In the genomic region with DNA sequence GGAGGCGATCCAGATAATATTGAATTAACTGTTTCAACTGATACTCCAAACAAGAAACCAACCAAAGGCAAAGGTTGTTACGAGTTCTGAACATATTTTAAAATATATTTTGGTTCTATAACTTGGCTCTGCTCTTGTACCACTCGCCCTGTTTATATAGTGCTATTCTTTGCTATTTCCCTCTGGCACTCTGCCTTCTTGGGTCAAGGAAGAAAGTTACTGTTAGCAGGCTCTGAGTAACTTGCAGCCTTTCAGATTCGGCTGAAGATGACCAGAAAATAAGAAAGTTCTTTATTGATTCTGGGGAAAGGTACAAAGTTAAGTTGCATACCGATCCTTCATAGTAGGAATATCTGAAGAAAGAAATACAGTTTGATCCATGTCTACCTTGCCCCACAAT, we compare ENCODE assay signal across 8 mouse cellular contexts. TPM values are rescaled to one million over a fixed set of nuclear protein-coding genes. Genes with fewer than 3 reads are reported as not detected.
DNase-seq lines count a peak whose midpoint lies in the region; ATAC-seq and TF ChIP-seq lines count a peak whose summit lies in the region.

No protein-coding gene starts in this region.

- no peak for TF ChIP-seq CTCF in gastrocnemius, adult 2 months (IDR thresholded peaks at IDR 0.05)
- no peak for TF ChIP-seq CTCF in C2C12 (IDR thresholded peaks at IDR 0.05; ENCODE audit: control insufficient read depth, insufficient read depth, insufficient read length)

- peaks cover 13% of the 10 kb centered on the region for H3K4me1 ChIP-seq in forebrain, embryonic 16.5 days (replicated peaks; ENCODE audit: control insufficient read depth, insufficient read depth, low read length)
- H3K4me1 ChIP-seq in liver, embryonic 15.5 days (replicated peaks), result peaks cover 23% of the 10 kb centered on the region

- H3K79me2 ChIP-seq in C2C12 (ENCODE audit: control insufficient read depth, insufficient read depth), result peaks cover 61% of the 10 kb centered on the region

- ATAC-seq in forebrain, embryonic 16.5 days, result no peak
- no peak for ATAC-seq in liver, embryonic 15.5 days (ENCODE audit: insufficient read depth)

- peaks cover 52% of the 10 kb centered on the region for H3K79me3 ChIP-seq in C2C12 (ENCODE audit: low read depth)

- H3K9ac ChIP-seq in forebrain, embryonic 16.5 days (replicated peaks; ENCODE audit: low read depth, low read length), result no peak overlapping the region
- peak overlapping the region; percentile 9 for H3K9ac ChIP-seq in liver, embryonic 15.5 days

- H3K27me3 ChIP-seq in C2C12 (ENCODE audit: control insufficient read depth, insufficient read depth, insufficient read length), result no peaks in the 10 kb centered on the region
- no peaks in the 10 kb centered on the region for H3K27me3 ChIP-seq in forebrain, embryonic 16.5 days (replicated peaks; ENCODE audit: control insufficient read depth, insufficient read depth, low read length)
- H3K27me3 ChIP-seq in liver, embryonic 15.5 days, result no peaks in the 10 kb centered on the region

- DNase-seq in gastrocnemius, adult 2 months, result no peak
- DNase-seq in gastrocnemius, postnatal 36 days, result no peak
- DNase-seq in cerebellum, postnatal 25 days, result no peak
- DNase-seq in gastrocnemius, postnatal 14 days, result no peak
- no peak for DNase-seq in kidney, adult 18-20 months

- peak overlapping the region; percentile 88 for H3K4me3 ChIP-seq in gastrocnemius, adult 2 months
- peak overlapping the region; percentile 57 for H3K4me3 ChIP-seq in C2C12 (ENCODE audit: insufficient read depth, poor library complexity, severe bottlenecking)
- peak overlapping the region; percentile 22 for H3K4me3 ChIP-seq in forebrain, embryonic 16.5 days (replicated peaks; ENCODE audit: low read length)
- peak overlapping the region; percentile 84 for H3K4me3 ChIP-seq in liver, embryonic 15.5 days (replicated peaks)

- intact Hi-C loops in gastrocnemius, adult 2 months (cut with DNase I), result loop anchor here (2.0 kb wide), 1 partner anchor 39 kb away; no protein-coding TSS in a partner anchor
- intact Hi-C loops in gastrocnemius, postnatal 36 days (cut with DNase I), result loop anchor here (2.0 kb wide), 1 partner anchor 41 kb away; a partner anchor contains a TSS
- intact Hi-C loops in gastrocnemius, postnatal 14 days (cut with DNase I; ENCODE audit: low total_unique reads), result no loop called here

- H3K27ac ChIP-seq in gastrocnemius, adult 2 months, result peak overlapping the region; percentile 96
- no peak overlapping the region for H3K27ac ChIP-seq in forebrain, embryonic 16.5 days (ENCODE audit: low read length)
- H3K27ac ChIP-seq in liver, embryonic 15.5 days (replicated peaks), result no peak overlapping the region

- peaks cover 15% of the 10 kb centered on the region for H3K36me3 ChIP-seq in C2C12 (ENCODE audit: control insufficient read depth, insufficient read depth)
- H3K36me3 ChIP-seq in forebrain, embryonic 16.5 days (ENCODE audit: control insufficient read depth, insufficient read depth), result no peaks in the 10 kb centered on the region; the same call in 1 of the 2 replicates
- peaks cover 7% of the 10 kb centered on the region; the same call in 1 of the 2 replicates for H3K36me3 ChIP-seq in liver, embryonic 15.5 days (replicated peaks)

- no peaks in the 10 kb centered on the region for H3K9me3 ChIP-seq in forebrain, embryonic 16.5 days (ENCODE audit: control insufficient read depth, low read length)
- no peaks in the 10 kb centered on the region for H3K9me3 ChIP-seq in liver, embryonic 15.5 days (replicated peaks)

- WGBS in forebrain, embryonic 16.5 days, result 52% methylated on average over 5 of the region's 5 CpGs
- 41% methylated on average over 5 of the region's 5 CpGs for WGBS in liver, embryonic 15.5 days (ENCODE audit: insufficient replicate concordance)

- peak overlapping the region; percentile 61 for H3K4me2 ChIP-seq in forebrain, embryonic 16.5 days (ENCODE audit: low read length)
- peak overlapping the region; percentile 91 for H3K4me2 ChIP-seq in liver, embryonic 15.5 days

- no peak overlapping the region for H3ac ChIP-seq in C2C12 (ENCODE audit: control insufficient read depth, insufficient read length, low read depth)

TF ChIP-seq in C2C12, 6 proteins besides CTCF, POLR2A, EP300 and RAD21:
- TF ChIP-seq MAX (IDR thresholded peaks at IDR 0.05), result no peak
- TF ChIP-seq USF1 (IDR thresholded peaks at IDR 0.05; ENCODE audit: low read depth), result no peak
- no peak for TF ChIP-seq FOSL1 (IDR thresholded peaks at IDR 0.05; ENCODE audit: insufficient read depth, low read length, poor library complexity, severe bottlenecking)
- no peak for TF ChIP-seq MYOD1 (IDR thresholded peaks at IDR 0.05; ENCODE audit: control insufficient read depth, insufficient read length, low read depth)
- TF ChIP-seq MYOG (IDR thresholded peaks at IDR 0.05; ENCODE audit: control insufficient read depth, extremely low read depth, insufficient read length), result no peak
- TF ChIP-seq CEBPB (IDR thresholded peaks at IDR 0.05; ENCODE audit: low read depth), result no peak

RNA-seq across cellular contexts. Expression of a gene that starts 1.4 kb away (rescaled TPM):
- total RNA-seq in gastrocnemius, adult 2 months (2021), result 10 to 100 TPM; 16.9 to 20.9 TPM
- 10 to 100 TPM; 14.0 to 15.7 TPM for total RNA-seq in gastrocnemius, postnatal 36 days (2021)
- 11.3 TPM for polyA plus RNA-seq in C2C12 (2012; fragmentation: generic; extraction: Trizol)
- polyA plus RNA-seq in forebrain, embryonic 16.5 days (2015; fragmentation: Nextera tagmentation; extraction: Ambion mirVana), result 68.5 and 73.6 TPM in 2 replicates
- 14.8 and 15.6 TPM in 2 replicates for polyA plus RNA-seq in liver, embryonic 15.5 days (2015; fragmentation: Nextera tagmentation; extraction: Ambion mirVana)
- total RNA-seq in gastrocnemius, postnatal 14 days (2021), result 10 to 100 TPM; 15.8 to 16.6 TPM

RNA-seq across cellular contexts. Expression of a gene that starts 40.5 kb away (rescaled TPM):
- total RNA-seq in gastrocnemius, adult 2 months (2021), result 10 to 100 TPM; 13.3 to 14.0 TPM
- total RNA-seq in gastrocnemius, postnatal 36 days (2021), result 10 to 100 TPM; 12.2 to 12.7 TPM
- polyA plus RNA-seq in C2C12 (2012; fragmentation: generic; extraction: Trizol), result 10.4 TPM
- polyA plus RNA-seq in forebrain, embryonic 16.5 days (2015; fragmentation: Nextera tagmentation; extraction: Ambion mirVana), result 37.3 and 39.4 TPM in 2 replicates
- 8.0 and 9.7 TPM in 2 replicates for polyA plus RNA-seq in liver, embryonic 15.5 days (2015; fragmentation: Nextera tagmentation; extraction: Ambion mirVana)
- total RNA-seq in gastrocnemius, postnatal 14 days (2021), result 10 to 100 TPM; 12.4 to 13.6 TPM

Comparison
In these comparisons a context has a peak if more than half of its experiments do, and no peak if none do; other contexts are left out.
1. H3K4me3 ChIP-seq: peak in every context shown above with its lines; median percentile 88 in gastrocnemius, adult 2 months; 84 in liver, embryonic 15.5 days; 57 in C2C12; 22 in forebrain, embryonic 16.5 days.